Mouse (Mus musculus) thymus, adult 2 months (tissue): Measurements from ENCODE around the gene Lax1.

Source experiments
- CTCF ChIP-seq: fragments of 200-500 bp; IDR thresholded peaks from 2 replicates; pipeline ENCODE4 v1.5.1; 2012; ENCODE audit warnings: mild to moderate bottlenecking, control low read depth, low read length, moderate library complexity, borderline replicate concordance; ENCODE audit not compliant: control insufficient read depth, poor library complexity, insufficient read depth; ENCODE audit errors: extremely low read depth
- POLR2A ChIP-seq: fragments of 200-500 bp; IDR thresholded peaks from 2 replicates; pipeline ENCODE4 v1.6.1; 2012; ENCODE audit warnings: mild to moderate bottlenecking, low read length, control low read depth, moderate library complexity; ENCODE audit not compliant: control insufficient read depth, poor library complexity, insufficient read depth; ENCODE audit errors: extremely low read depth

GRCm38 (mm10) chr1:133670776-133671175 is 19.1 kb downstream of the Lax1 start:
- TF ChIP-seq POLR2A (no peak), CTCF (no peak)
